Mouse (Mus musculus) heart, adult 2 months (tissue): ENCODE measurements around the gene Tnnc2. TPM values are rescaled to one million over a fixed set of nuclear protein-coding genes. Genes with fewer than 3 reads are reported as not detected.

ENCODE experiments used
- DNase-seq, 2 experiments: peaks; one replicate each; pipeline ENCODE4 v3.0.0; 2021
- H3K27ac ChIP-seq: fragments of 200-600 bp; 2 replicates; pipeline ENCODE4 v1.8.1; 2022
- H3K27me3 ChIP-seq: fragments of 200-500 bp; 2 replicates; pipeline ENCODE4 v1.6.1; 2012; ENCODE audit warnings: mild to moderate bottlenecking, low read length, inconsistent platforms, mixed read lengths; ENCODE audit not compliant: control insufficient read depth, insufficient read depth
- H3K36me3 ChIP-seq: fragments of 200-500 bp; 2 replicates; pipeline ENCODE4 v1.6.1; 2012; ENCODE audit warnings: low read length, inconsistent platforms; ENCODE audit not compliant: control insufficient read depth, insufficient read depth
- H3K4me1 ChIP-seq: fragments of 200-500 bp; 2 replicates; pipeline ENCODE4 v1.6.1; 2011; ENCODE audit warnings: low read length; ENCODE audit not compliant: control insufficient read depth, insufficient read depth
- H3K4me3 ChIP-seq: fragments of 200-600 bp; 2 replicates; pipeline ENCODE4 v1.8.1; 2022
- H3K79me2 ChIP-seq: fragments of 200-500 bp; replicated peaks from 2 replicates; pipeline ENCODE4 v1.6.1; 2012; ENCODE audit warnings: mild to moderate bottlenecking, inconsistent platforms, low read length, moderate library complexity, mixed read lengths; ENCODE audit not compliant: control insufficient read depth, insufficient read depth
- H3K9ac ChIP-seq: fragments of 200-500 bp; 2 replicates; pipeline ENCODE4 v1.6.1; 2012; ENCODE audit warnings: low read depth, mild to moderate bottlenecking, control low read depth, inconsistent platforms, low read length, mixed read lengths
- CTCF ChIP-seq: fragments of 200-600 bp; IDR thresholded peaks from 2 replicates; pipeline ENCODE4 v1.8.1; 2022; ENCODE audit warnings: antibody characterized with exemption, mild to moderate bottlenecking, moderate library complexity
- EP300 ChIP-seq: fragments of 200-500 bp; IDR thresholded peaks from 2 replicates; pipeline ENCODE4 v1.6.1; 2011; ENCODE audit warnings: low read depth, low read length, control low read depth; ENCODE audit not compliant: insufficient read depth
- POLR2A ChIP-seq: fragments of 200-500 bp; IDR thresholded peaks from 2 replicates; pipeline ENCODE4 v1.6.1; 2011; ENCODE audit warnings: mild to moderate bottlenecking, low read depth, low read length, control low read depth; ENCODE audit not compliant: insufficient read depth
- WGBS: fragments of 180-500 bp; shearing (Covaris S2); methylation state at CpG from one replicate; pipeline ENCODE4 v1.1.7; 2018; 5-methylcytosine and 5-hydroxymethylcytosine counted together
- intact Hi-C: fragments of 180-260 bp; cut with DNase I; formaldehyde crosslinking; loops from one replicate; pipeline ENCODE4 v1.15.1; 2025
- polyA plus RNA-seq: library from polyadenylated mRNA; depleted of rRNA; stranded (reverse); fragments of >200 nt; gene quantifications from 2 replicates; pipeline ENCODE4 v1.2.3, GENCODE M21; 2012
- total RNA-seq, 2 experiments: library from RNA; stranded (reverse); gene quantifications; 2 replicates each; pipeline ENCODE4 v1.2.3; 2021

Gene Tnnc2
- total and polyA plus RNA-seq, 3 experiments, result 0.50 TPM; not detected in 2

DNA sequence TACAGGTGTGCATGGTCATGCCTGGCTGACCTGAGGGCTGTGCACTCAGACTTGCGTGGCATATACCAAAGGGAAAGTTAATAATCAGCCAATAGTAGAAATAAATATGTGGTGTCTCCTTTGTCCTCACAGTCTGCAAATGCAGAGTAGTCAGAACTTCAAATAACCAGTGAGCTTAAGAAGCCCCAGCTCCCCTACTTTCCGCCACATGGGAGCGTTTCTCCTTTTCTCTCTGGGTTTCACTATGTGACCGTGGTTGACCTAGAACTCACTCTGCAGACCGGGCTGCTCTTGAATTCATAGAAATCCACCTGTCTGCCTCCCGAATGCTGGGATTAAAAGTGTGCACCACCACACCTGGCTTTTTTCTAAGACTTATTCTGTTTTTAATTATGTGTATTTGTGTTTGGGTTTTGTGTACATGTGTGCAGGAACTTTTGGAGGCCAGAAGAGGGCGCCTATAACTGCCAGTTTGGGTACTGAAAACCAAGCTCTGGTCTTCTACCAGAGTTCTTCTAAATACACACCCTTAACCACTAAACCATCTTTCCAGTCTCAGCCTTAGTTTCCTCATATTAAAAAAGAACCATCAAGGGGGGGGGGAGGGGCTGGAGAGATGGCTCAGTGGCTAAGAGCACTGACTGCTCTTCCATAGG is 4.3 kb upstream of the Tnnc2 start:
- intact Hi-C loops, result no loop called here
- TF ChIP-seq EP300 (no peak), CTCF (peak; percentile 53)
- 80% methylated on average over 7 of the region's 7 CpGs for WGBS
- Histone ChIP-seq H3K27ac (no peak overlapping the region), H3K27me3 (no peaks in the 10 kb centered on the region), H3K36me3 (peaks cover 3% of the 10 kb centered on the region; the same call in 1 of the 2 replicates), H3K4me3 (no peak overlapping the region), H3K4me1 (peaks cover 12% of the 10 kb centered on the region), H3K79me2 (no peaks in the 10 kb centered on the region), H3K9ac (no peak overlapping the region)
- no peak for DNase-seq

DNA sequence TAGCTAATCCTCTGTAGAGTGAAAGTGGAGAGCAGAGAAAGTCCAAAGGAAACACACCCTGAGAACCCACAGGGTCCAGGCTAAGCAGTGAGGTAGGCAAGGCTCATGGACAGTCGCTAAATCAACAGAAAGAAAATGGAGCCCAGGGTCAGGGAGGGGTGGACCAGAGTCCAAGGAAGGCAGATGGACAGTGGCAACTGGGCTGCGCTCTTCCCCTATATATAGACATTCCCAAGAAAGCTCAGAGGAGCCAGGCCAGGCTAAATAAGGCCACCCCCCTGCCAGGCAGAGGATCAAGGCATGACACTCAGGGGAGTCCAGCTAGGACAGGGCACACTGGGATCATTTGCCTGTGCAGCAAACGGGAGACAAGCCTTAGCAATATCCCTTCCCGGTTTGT is 2.1 kb upstream of the Tnnc2 start:
- no peak for TF ChIP-seq CTCF
- no peak for TF ChIP-seq EP300
- no peak for TF ChIP-seq POLR2A

DNA sequence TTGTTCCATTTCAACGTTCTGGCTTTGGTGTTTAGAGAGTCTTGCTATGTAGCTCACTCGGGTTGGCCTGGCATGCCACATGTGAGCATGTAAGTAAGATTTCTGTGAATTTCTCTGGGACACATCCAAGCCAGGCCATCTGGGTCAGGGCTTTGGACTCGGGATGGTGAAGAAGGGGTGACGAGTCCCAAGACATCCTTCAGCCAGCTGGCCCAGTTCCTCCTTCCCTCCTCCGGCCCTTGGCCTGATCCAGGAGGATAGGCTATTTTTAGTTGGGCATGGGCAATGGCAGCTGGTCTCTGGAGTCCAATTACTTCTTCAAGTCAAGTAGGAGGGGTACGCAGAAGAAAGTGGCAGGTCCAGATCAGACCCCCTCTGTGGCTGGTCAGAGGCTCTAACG is 958 bp downstream of the Tnnc2 start:
- intact Hi-C loops, result no loop called here
- Histone ChIP-seq H3K36me3 (no peaks in the 10 kb centered on the region), H3K27me3 (no peaks in the 10 kb centered on the region), H3K4me3 (no peak overlapping the region), H3K9ac (no peak overlapping the region), H3K4me1 (no peaks in the 10 kb centered on the region; the same call in 1 of the 2 replicates), H3K79me2 (no peaks in the 10 kb centered on the region), H3K27ac (no peak overlapping the region)
- DNase-seq, result no peak
- TF ChIP-seq EP300 (no peak), CTCF (no peak), POLR2A (no peak)
- WGBS, result 44% methylated on average over 7 of the region's 7 CpGs

More for the DNA sequence above, 2.1 kb upstream of the Tnnc2 start:
- H3K36me3 ChIP-seq, result no peaks in the 10 kb centered on the region
- intact Hi-C loops, result no loop called here
- peaks cover 7% of the 10 kb centered on the region for H3K4me1 ChIP-seq
- H3K9ac ChIP-seq, result no peak overlapping the region
- no peaks in the 10 kb centered on the region for H3K79me2 ChIP-seq
- H3K4me3 ChIP-seq, result no peak overlapping the region
- H3K27ac ChIP-seq, result no peak overlapping the region
- H3K27me3 ChIP-seq, result no peaks in the 10 kb centered on the region
- WGBS, result 66% methylated on average over 4 of the region's 4 CpGs
- no peak for DNase-seq

DNA sequence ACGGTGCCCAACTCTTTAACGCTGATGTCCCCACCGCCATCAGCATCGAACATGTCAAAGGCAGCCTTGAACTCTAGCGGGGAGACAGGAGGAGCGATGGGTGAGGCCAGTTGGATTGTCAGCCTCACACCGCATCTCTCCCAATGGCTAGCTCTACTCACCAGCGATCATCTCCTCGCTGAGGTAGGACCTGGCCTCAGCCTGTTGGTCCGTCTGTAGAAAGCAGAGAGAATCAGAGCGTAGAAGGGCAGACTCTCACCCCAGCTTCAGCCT is 1.8 kb downstream of the Tnnc2 start:
- intact Hi-C loops, result no loop called here

GRCm38 (mm10) chr2:164777246-164778014 is 2.3 kb downstream of the Tnnc2 start:
- no peak for TF ChIP-seq EP300
- TF ChIP-seq POLR2A, result no peak
- no peak for TF ChIP-seq CTCF
- DNase-seq, result no peak
- Histone ChIP-seq H3K4me3 (no peak overlapping the region), H3K9ac (no peak overlapping the region), H3K79me2 (no peaks in the 10 kb centered on the region), H3K27me3 (no peaks in the 10 kb centered on the region), H3K27ac (no peak overlapping the region), H3K36me3 (no peaks in the 10 kb centered on the region), H3K4me1 (no peaks in the 10 kb centered on the region; the same call in 1 of the 2 replicates)
- WGBS, result 82% methylated on average over 30 of the region's 30 CpGs
- intact Hi-C loops, result no loop called here

More for the DNA sequence above, 1.8 kb downstream of the Tnnc2 start:
- Histone ChIP-seq H3K4me1 (no peaks in the 10 kb centered on the region; the same call in 1 of the 2 replicates), H3K36me3 (no peaks in the 10 kb centered on the region), H3K27ac (no peak overlapping the region), H3K27me3 (no peaks in the 10 kb centered on the region), H3K9ac (no peak overlapping the region), H3K79me2 (no peaks in the 10 kb centered on the region), H3K4me3 (no peak overlapping the region)
- TF ChIP-seq CTCF, result no peak
- TF ChIP-seq POLR2A, result no peak
- TF ChIP-seq EP300, result no peak
- no peak for DNase-seq
- 89% methylated on average over 11 of the region's 11 CpGs for WGBS

GRCm38 (mm10) chr2:164776801-164777200 is 3.0 kb downstream of the Tnnc2 start:
- intact Hi-C loops, result no loop called here

More at GRCm38 (mm10) chr2:164776801-164777200, 3.0 kb downstream of the Tnnc2 start:
- H3K4me1 ChIP-seq, result no peaks in the 10 kb centered on the region; the same call in 1 of the 2 replicates
- TF ChIP-seq CTCF (no peak), POLR2A (no peak), EP300 (no peak)
- H3K27me3 ChIP-seq, result no peaks in the 10 kb centered on the region
- no peaks in the 10 kb centered on the region for H3K36me3 ChIP-seq
- H3K79me2 ChIP-seq, result no peaks in the 10 kb centered on the region
- no peak overlapping the region for H3K4me3 ChIP-seq
- no peak overlapping the region for H3K9ac ChIP-seq
- no peak for DNase-seq
- H3K27ac ChIP-seq, result no peak overlapping the region
- 69% methylated on average over 17 of the region's 17 CpGs for WGBS
